Mouse (Mus musculus): Measurements from ENCODE around the gene Tbpl1.

- TF ChIP-seq EP300 (optimal IDR thresholded peaks at IDR 0.05) (no peak), CTCF (IDR thresholded peaks at IDR 0.05; ENCODE audit: low read depth) (no peak)
These were observed 72.4 kb downstream of the Tbpl1 start for GRCm38 (mm10) chr10:22659386-22659725.
